Mouse (Mus musculus) erythroid progenitor cell, adult 5-6 weeks (primary cell): ENCODE data around the gene Epas1. TPM values are rescaled to one million over a fixed set of nuclear protein-coding genes. Genes with fewer than 3 reads are reported as not detected.

Experiments
- ATAC-seq: replicated peaks from 2 replicates; pipeline ENCODE4 v1.8.0; 2016; ENCODE audit warnings: moderate number of reproducible peaks, mild to moderate bottlenecking, moderate TSS enrichment, inconsistent platforms; ENCODE audit not compliant: poor library complexity, low FRiP score, severe bottlenecking
- total RNA-seq, 2 experiments: library from RNA; stranded (forward) in 1 of 2; stranded (reverse) in 1 of 2; fragments of 150-400 nt in 1 of 2; fragments of 186-747, 209-891 nt in 1 of 2; gene quantifications; 2 replicates each; pipeline versions ENCODE4 v1.2.3 to v1.2.4; 2015 to 2017; ENCODE audit warnings: low replicate concordance in 2 of 2

Gene Epas1
- total RNA-seq, 2 experiments from 2014 or later = 0.15 TPM; not detected in 1

DNA sequence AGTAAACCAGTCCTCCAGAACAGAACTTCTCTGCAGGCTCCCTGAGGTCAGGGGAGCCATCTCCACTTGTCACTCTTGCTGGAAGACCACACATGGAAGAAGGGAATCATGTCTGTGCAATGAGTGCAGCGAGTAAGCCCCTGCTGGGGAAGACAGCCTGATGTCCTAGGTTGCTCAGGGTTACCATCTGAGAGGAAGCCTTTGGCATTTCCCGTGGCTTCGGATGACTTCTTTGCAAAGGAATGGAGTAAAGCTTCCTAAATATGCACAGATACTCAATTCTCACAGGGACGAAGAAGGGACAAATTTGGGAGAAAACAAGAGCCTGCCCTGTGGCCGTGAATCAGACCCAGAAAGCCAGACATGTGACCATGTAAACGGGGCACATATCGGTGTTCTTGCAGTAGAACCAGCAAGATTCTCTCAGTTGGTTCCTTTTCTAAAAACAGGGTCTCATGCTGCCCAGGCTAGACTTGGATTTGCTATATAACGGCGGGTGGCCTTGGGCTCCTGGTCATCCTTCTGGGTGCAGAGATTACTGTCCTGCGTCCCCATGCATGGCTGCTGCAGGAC is 31.0 kb downstream of the Epas1 start:
- ATAC-seq = no peak

GRCm38 (mm10) chr17:86785612-86786011 is 32.1 kb downstream of the Epas1 start:
- ATAC-seq = no peak

DNA sequence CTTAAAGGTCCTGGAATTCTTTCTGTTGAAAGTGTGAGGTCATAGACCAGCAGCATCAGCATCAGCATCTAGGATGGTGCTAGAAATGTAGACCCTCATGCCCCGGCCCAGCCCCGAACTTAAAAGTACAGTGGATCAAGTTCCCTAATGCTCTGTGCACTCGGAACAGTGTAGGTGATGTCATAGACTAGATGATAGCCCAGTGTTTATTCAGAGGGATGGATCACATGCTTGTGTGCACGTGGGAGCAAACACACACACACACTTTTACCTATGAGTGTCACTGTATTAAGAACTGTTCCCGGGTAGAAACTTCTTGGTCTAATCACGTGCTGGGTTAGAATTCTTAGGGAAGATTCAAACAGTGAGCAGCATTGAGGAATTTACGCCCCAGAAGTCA is 33.0 kb downstream of the Epas1 start:
- no peak for ATAC-seq

DNA sequence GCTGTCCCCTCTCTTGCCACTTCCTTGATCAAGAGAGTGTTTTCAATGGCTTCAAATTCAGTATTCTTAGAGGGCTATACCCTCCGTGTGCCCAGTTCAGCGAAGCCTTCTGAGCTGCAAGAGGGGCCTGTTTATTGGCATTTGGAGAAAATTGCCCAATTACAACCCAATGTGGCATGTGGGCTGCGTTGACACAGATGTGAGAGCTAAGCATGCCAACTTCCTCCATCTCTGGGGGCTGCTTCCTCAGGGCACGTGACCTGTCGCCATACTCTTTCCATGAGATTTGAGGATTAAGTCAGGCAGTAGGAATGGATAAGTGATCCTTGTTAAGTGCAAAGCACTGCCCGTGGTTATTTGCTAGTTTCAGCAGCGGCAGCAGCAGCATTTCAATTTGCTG is 34.3 kb downstream of the Epas1 start:
- ATAC-seq = no peak

GRCm38 (mm10) chr17:86788316-86788715 is 34.8 kb downstream of the Epas1 start:
- ATAC-seq = no peak

- no peak for ATAC-seq
These were observed 38.4 kb downstream of the Epas1 start for GRCm38 (mm10) chr17:86791925-86792324.

GRCm38 (mm10) chr17:86795773-86796172 is 42.3 kb downstream of the Epas1 start:
- ATAC-seq = no peak

DNA sequence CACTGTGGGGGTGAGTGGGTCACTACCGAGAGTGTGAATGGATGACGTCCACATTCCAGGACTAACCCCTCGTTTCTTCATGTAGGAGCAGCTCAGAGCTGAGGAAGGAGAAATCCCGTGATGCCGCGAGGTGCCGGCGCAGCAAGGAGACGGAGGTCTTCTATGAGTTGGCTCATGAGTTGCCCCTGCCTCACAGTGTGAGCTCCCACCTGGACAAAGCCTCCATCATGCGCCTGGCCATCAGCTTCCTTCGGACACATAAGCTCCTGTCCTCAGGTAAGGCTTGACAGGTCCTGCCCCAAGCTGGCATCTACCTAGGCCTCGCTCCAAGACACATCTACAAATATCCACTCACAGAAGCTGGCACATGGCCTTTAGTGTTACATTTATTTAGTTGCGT is 43.5 kb downstream of the Epas1 start:
- ATAC-seq = no peak

- ATAC-seq = no peak
These were observed 45.0 kb downstream of the Epas1 start for GRCm38 (mm10) chr17:86798460-86798859.

DNA sequence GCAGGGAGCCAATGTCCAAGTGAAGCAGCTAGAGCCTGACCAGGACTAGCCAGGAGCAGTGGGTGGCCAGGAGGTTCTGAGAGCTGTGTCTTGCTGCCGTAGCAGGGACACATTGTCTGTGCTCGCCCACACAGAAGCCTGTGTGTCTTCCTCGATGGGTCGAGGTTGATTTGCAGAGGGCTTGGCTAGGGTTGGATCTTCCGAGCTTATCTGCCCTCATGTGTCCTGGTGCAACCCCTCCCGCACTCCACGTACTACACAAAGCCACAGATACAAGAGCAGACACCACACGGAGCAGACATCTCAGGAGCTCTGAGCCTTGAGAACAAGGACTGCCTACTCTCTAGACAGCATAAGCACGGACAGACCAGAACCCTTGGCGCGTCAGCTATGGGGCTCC is 45.5 kb downstream of the Epas1 start:
- no peak for ATAC-seq

- no peak for ATAC-seq
These were observed 47.0 kb downstream of the Epas1 start for GRCm38 (mm10) chr17:86800535-86800934.

DNA sequence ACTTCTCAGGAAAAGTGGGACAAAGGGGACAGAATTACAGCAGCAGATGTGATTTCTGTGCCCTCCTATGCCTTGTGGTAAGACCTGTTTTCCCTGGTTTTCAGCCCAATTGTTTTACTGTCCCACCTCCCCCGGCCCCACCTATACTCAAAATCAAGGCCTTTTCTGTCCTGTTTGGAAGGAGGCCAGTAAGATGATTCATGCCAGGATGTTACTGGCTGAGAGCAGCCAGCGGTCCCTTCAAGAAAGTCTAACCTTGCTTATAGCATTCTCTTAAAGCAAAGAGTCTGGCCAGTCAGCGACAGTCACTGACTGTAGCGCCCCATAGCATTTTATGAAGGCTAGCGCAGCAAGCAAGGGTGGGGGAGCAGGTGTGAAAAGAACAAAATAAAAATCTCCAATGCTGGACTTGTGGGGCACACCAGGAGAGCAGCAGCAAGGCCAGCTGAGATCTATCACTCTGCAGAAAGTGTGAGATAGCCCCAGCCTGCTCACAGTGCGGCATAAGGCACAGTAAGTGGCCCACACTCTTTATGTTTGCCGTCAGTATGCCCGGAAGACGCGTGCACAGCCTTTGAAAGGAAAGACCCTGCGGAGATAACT is 47.8 kb downstream of the Epas1 start:
- no peak for ATAC-seq

DNA sequence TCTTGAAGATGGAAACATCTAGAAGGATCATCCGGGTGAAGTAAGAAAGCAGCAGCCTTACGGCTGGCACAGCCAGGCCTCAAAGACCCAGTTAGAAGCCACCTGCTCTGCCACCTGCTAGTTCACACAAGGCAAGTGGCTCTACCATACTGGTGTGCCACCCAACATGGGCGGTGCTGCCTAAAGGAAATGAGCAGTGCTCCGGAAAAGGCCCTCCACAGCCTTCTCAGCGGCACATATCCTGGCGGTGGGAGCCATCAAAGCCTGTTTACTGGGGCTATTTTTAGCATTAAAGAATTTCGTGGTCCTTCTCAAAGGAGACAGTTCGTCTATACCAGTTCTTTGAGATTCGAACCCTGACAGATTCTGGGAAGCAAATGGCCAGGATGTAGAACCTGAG is 48.4 kb downstream of the Epas1 start:
- ATAC-seq = no peak

- no peak for ATAC-seq
These were observed 49.0 kb downstream of the Epas1 start for GRCm38 (mm10) chr17:86802351-86802985.

- no peak for ATAC-seq
These were observed 49.6 kb downstream of the Epas1 start for GRCm38 (mm10) chr17:86803147-86803546.

- no peak for ATAC-seq
These were observed 50.2 kb downstream of the Epas1 start for GRCm38 (mm10) chr17:86803653-86804052.

DNA sequence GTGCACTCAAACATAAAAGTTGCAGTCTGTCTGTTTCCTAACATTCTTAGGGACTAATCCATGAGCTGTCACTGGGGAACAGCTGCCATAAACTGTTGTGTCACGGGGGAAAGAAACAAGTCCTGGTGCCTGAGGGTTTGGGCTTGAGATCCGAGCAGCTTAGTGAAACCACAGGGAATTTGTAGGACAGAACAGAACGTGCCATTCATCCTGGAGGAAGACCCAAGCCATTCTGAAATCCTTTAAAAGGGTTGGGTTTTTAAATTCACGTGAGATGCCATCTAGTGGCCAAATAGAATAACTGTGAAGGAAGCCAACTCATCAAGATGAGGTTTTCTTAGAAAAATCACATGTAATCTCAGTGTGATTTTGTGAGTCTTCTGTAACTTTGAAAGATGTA is 58.5 kb downstream of the Epas1 start:
- ATAC-seq = no peak

- ATAC-seq = no peak
These were observed 60.8 kb downstream of the Epas1 start for GRCm38 (mm10) chr17:86814320-86814719.

GRCm38 (mm10) chr17:86815016-86815865 is 61.7 kb downstream of the Epas1 start:
- no peak for ATAC-seq

DNA sequence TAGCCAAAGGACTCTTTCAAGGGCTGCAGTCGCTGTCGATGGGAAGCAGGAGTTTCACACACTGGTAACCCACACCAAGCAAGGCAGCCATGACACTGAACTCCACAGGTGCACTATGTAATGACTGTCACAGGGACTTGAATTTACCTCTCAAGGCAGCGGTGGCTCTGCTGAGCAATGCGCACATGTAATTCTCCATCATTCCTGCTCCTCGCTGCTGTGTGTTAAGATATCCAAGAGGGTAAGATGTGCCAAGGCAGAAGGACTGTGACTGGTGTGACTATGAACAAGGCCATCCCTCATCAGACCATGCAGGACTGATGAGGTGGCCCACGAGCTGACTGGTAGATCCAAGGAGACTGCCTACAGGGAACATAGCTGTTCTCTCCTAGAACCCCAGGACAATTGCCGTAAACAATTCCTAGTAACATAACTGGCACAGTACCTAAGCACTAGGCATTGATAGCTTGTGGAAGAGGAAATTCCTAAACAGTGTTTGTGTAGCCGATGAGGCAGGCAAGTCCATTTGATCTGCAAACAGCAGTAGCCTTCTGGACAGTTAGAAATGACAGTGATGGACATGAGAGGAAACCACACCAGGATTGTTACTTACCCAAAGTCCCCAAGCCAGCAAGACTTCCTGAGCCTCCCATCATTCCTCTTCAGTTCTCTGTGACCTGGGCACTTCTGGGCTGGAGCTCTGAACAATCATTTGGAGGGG is 68.7 kb downstream of the Epas1 start:
- no peak for ATAC-seq
